Mouse (Mus musculus) MEL (cell line): ENCODE results near the gene Gm42420. TPM values are rescaled to one million over a fixed set of nuclear protein-coding genes. Genes with fewer than 3 reads are reported as not detected.

Source experiments
- DNase-seq: peaks from one replicate; pipeline ENCODE4 v3.0.0; 2011; ENCODE audit warnings: low read depth, low spot score
- H3K27ac ChIP-seq: 2 replicates; pipeline ENCODE4 v1.5.1; 2012; ENCODE audit warnings: low read depth, mild to moderate bottlenecking, control low read depth, low read length, moderate library complexity; ENCODE audit not compliant: control insufficient read depth
- H3K27me3 ChIP-seq, 2 experiments: fragments of 150-350 bp in 1 of 2; sonication (generic) in 1 of 2; 2 replicates each; pipeline ENCODE4 v1.6.1; 2012; ENCODE audit warnings: low read length in 2 of 2, mild to moderate bottlenecking in 2 of 2, improper control_type of control experiment in 1 of 2, moderate library complexity in 1 of 2; ENCODE audit not compliant: insufficient read depth in 2 of 2, control insufficient read depth in 1 of 2
- H3K36me3 ChIP-seq, 2 experiments: 2 replicates each; pipeline ENCODE4 v1.6.1; 2012 to 2014; ENCODE audit warnings: low read length in 2 of 2, improper control_type of control experiment in 1 of 2, inconsistent platforms in 1 of 2, mild to moderate bottlenecking in 1 of 2; ENCODE audit not compliant: insufficient read depth in 2 of 2, control insufficient read depth in 1 of 2
- H3K4me1 ChIP-seq, 2 experiments: fragments of 150-350 bp in 1 of 2; sonication (generic) in 1 of 2; 2 replicates each; pipeline ENCODE4 v1.6.1; 2012; ENCODE audit warnings: low read length in 2 of 2, improper control_type of control experiment in 1 of 2, mild to moderate bottlenecking in 1 of 2; ENCODE audit not compliant: insufficient read depth in 2 of 2, control insufficient read depth in 1 of 2
- H3K4me3 ChIP-seq, 2 experiments: fragments of 150-350 bp in 1 of 2; sonication (generic) in 1 of 2; 2 replicates each; pipeline ENCODE4 v1.5.1; 2012; ENCODE audit warnings: low read depth in 2 of 2, low read length in 2 of 2, mild to moderate bottlenecking in 2 of 2, moderate library complexity in 2 of 2, control low read depth in 1 of 2, improper control_type of control experiment in 1 of 2; ENCODE audit not compliant: control insufficient read depth in 1 of 2, insufficient read depth in 1 of 2
- H3K79me2 ChIP-seq: 2 replicates; pipeline ENCODE4 v1.6.1; 2012; ENCODE audit warnings: mild to moderate bottlenecking, low read length, moderate library complexity; ENCODE audit not compliant: control insufficient read depth, poor library complexity, insufficient read depth
- H3K9ac ChIP-seq: 2 replicates; pipeline ENCODE4 v1.6.1; 2012; ENCODE audit warnings: low read depth, mild to moderate bottlenecking, control low read depth, low read length, moderate library complexity; ENCODE audit not compliant: control insufficient read depth, poor library complexity, severe bottlenecking
- H3K9me3 ChIP-seq: fragments of 150-350 bp; sonication (generic); replicated peaks from 2 replicates; pipeline ENCODE4 v1.6.1; 2012; ENCODE audit warnings: mild to moderate bottlenecking, low read length, improper control_type of control experiment, moderate library complexity; ENCODE audit not compliant: insufficient read depth
- BHLHE40 ChIP-seq: IDR thresholded peaks from 2 replicates; pipeline ENCODE4 v1.6.1; 2012; ENCODE audit warnings: low read depth, mild to moderate bottlenecking, inconsistent platforms, low read length, improper control_type of control experiment, borderline replicate concordance
- CTCF ChIP-seq, 3 experiments: IDR thresholded peaks in 2 of 3; conservative IDR thresholded peaks in 1 of 3; 2 replicates each; pipeline ENCODE4 v1.5.1; 2011 to 2012; ENCODE audit warnings: low read length in 3 of 3, low read depth in 2 of 3, mild to moderate bottlenecking in 2 of 3, improper control_type of control experiment in 1 of 3, inconsistent platforms in 1 of 3, mixed read lengths in 1 of 3, moderate library complexity in 1 of 3; ENCODE audit not compliant: control insufficient read depth in 1 of 3, insufficient read depth in 1 of 3, poor library complexity in 1 of 3, severe bottlenecking in 1 of 3
- E2F4 ChIP-seq: IDR thresholded peaks from 2 replicates; pipeline ENCODE4 v1.6.1; 2011; ENCODE audit warnings: low read depth, low read length, improper control_type of control experiment, borderline replicate concordance
- ELF1 ChIP-seq: IDR thresholded peaks from 2 replicates; pipeline ENCODE4 v1.6.1; 2014; ENCODE audit warnings: low read depth, mild to moderate bottlenecking, inconsistent platforms, low read length, improper control_type of control experiment, moderate library complexity
- HCFC1 ChIP-seq: IDR thresholded peaks from 2 replicates; pipeline ENCODE4 v1.6.1; 2012; ENCODE audit warnings: low read depth, mild to moderate bottlenecking, inconsistent platforms, low read length, improper control_type of control experiment, moderate library complexity
- KAT2A ChIP-seq: conservative IDR thresholded peaks from 2 replicates; pipeline ENCODE4 v1.6.1; 2012; ENCODE audit warnings: low read depth, low read length, improper control_type of control experiment, inconsistent platforms
- MAX ChIP-seq: IDR thresholded peaks from 2 replicates; pipeline ENCODE4 v1.6.1; 2011; ENCODE audit warnings: low read length, improper control_type of control experiment
- MAZ ChIP-seq: IDR thresholded peaks from 2 replicates; pipeline ENCODE4 v1.6.1; 2012; ENCODE audit warnings: low read depth, mild to moderate bottlenecking, inconsistent platforms, low read length, improper control_type of control experiment
- MXI1 ChIP-seq: IDR thresholded peaks from 2 replicates; pipeline ENCODE4 v1.6.1; 2011; ENCODE audit warnings: mild to moderate bottlenecking, low read depth, low read length, improper control_type of control experiment
- MYC ChIP-seq: IDR thresholded peaks from 2 replicates; pipeline ENCODE4 v1.6.1; 2011; ENCODE audit warnings: low read depth, mild to moderate bottlenecking, low read length, improper control_type of control experiment, moderate library complexity
- NELFE ChIP-seq: IDR thresholded peaks from 2 replicates; pipeline ENCODE4 v1.6.1; 2011; ENCODE audit warnings: low read depth, low read length, improper control_type of control experiment
- POLR2A ChIP-seq, 2 experiments: IDR thresholded peaks; 2 replicates each; pipeline ENCODE4 v1.6.1; 2011 to 2012; ENCODE audit warnings: low read length in 2 of 2, mild to moderate bottlenecking in 2 of 2, control low read depth in 1 of 2, improper control_type of control experiment in 1 of 2, low read depth in 1 of 2, moderate library complexity in 1 of 2; ENCODE audit not compliant: control insufficient read depth in 1 of 2, insufficient read depth in 1 of 2, poor library complexity in 1 of 2
- POLR2AphosphoS2 ChIP-seq: IDR thresholded peaks from 2 replicates; pipeline ENCODE4 v1.6.1; 2011; ENCODE audit warnings: low read length, improper control_type of control experiment
- RCOR1 ChIP-seq: IDR thresholded peaks from 2 replicates; pipeline ENCODE4 v1.6.1; 2012; ENCODE audit warnings: low read depth, mild to moderate bottlenecking, inconsistent platforms, low read length, improper control_type of control experiment
- SIN3A ChIP-seq: IDR thresholded peaks from 2 replicates; pipeline ENCODE4 v1.6.1; 2012; ENCODE audit warnings: low read length, improper control_type of control experiment, inconsistent platforms
- SMC3 ChIP-seq: IDR thresholded peaks from 2 replicates; pipeline ENCODE4 v1.6.1; 2011; ENCODE audit warnings: low read depth, low read length, improper control_type of control experiment
- TBP ChIP-seq: IDR thresholded peaks from 2 replicates; pipeline ENCODE4 v1.8.0; 2011; ENCODE audit warnings: low read depth, low read length, improper control_type of control experiment
- TCF12 ChIP-seq: IDR thresholded peaks from 2 replicates; pipeline ENCODE4 v1.6.1; 2014; ENCODE audit warnings: low read depth, mild to moderate bottlenecking, inconsistent platforms, low read length, improper control_type of control experiment, moderate library complexity
- UBTF ChIP-seq: IDR thresholded peaks from 2 replicates; pipeline ENCODE4 v1.6.1; 2012; ENCODE audit warnings: low read depth, mild to moderate bottlenecking, inconsistent platforms, low read length, improper control_type of control experiment, moderate library complexity, borderline replicate concordance; ENCODE audit not compliant: insufficient read depth
- ZMIZ1 ChIP-seq: IDR thresholded peaks from 2 replicates; pipeline ENCODE4 v1.6.1; 2012; ENCODE audit warnings: low read depth, mild to moderate bottlenecking, inconsistent platforms, low read length, improper control_type of control experiment, moderate library complexity
- ZNF384 ChIP-seq: IDR thresholded peaks from 2 replicates; pipeline ENCODE4 v1.6.1; 2012; ENCODE audit warnings: low read depth, mild to moderate bottlenecking, inconsistent platforms, low read length, improper control_type of control experiment
- polyA plus RNA-seq, 2 experiments: library from polyadenylated mRNA; stranded (reverse) in 1 of 2; unstranded in 1 of 2; fragments of >175 nt in 1 of 2; fragments of >200 nt in 1 of 2; gene quantifications; 2 replicates each; pipeline versions ENCODE4 v1.2.1 to v1.2.4; 2012; ENCODE audit warnings: low replicate concordance in 2 of 2, low read depth in 1 of 2; ENCODE audit not compliant: insufficient read length in 2 of 2, insufficient read depth in 1 of 2, missing spikeins in 1 of 2
- total RNA-seq: library from RNA; depleted of rRNA; stranded (reverse); fragments of 300-350 nt; gene quantifications from 2 replicates; pipeline ENCODE4 v1.2.3, GENCODE M21; 2012

Gene Gm42420
- total and polyA plus RNA-seq, 3 experiments: 1.5 to 1.9 TPM; not detected in 1

- no peaks in the 10 kb centered on the region for H3K9me3 ChIP-seq
- peak within 1 kb of the TSS; percentile 65 for H3K27ac ChIP-seq
- H3K4me3 ChIP-seq: peak within 1 kb of the TSS; percentile 81 to 96
- peak; percentile 84; the same call in 1 of the 2 replicates for TF ChIP-seq UBTF
- peak; percentile 52 for TF ChIP-seq TCF12
- TF ChIP-seq POLR2A (IDR thresholded peaks at IDR 0.05; ENCODE audit: control insufficient read depth in 1 of 2, insufficient read depth in 1 of 2, low read depth in 1 of 2, low read length in 2 of 2, poor library complexity in 1 of 2): peak; percentile 56 to 86; a peak in 3 of 4 replicates
- peak; percentile 84 for TF ChIP-seq NELFE
- TF ChIP-seq HCFC1: peak; percentile 83
- peak in 2 of 3 experiments; percentile 33 to 52; a peak in 4 of 6 replicates for TF ChIP-seq CTCF (IDR thresholded peaks at IDR 0.05 in 2 of 3, conservative IDR thresholded peaks at IDR 0.05 in 1 of 3; ENCODE audit: control insufficient read depth in 1 of 3, insufficient read depth in 1 of 3, low read depth in 2 of 3, low read length in 3 of 3, poor library complexity in 1 of 3, severe bottlenecking in 1 of 3)
- TF ChIP-seq MXI1: peak; percentile 55; the same call in 1 of the 2 replicates
- TF ChIP-seq E2F4: no peak
- TF ChIP-seq ELF1: peak; percentile 93
- TF ChIP-seq SIN3A: peak; percentile 92
- no peak for TF ChIP-seq MAZ
- TF ChIP-seq RCOR1: no peak
- TF ChIP-seq TBP: peak; percentile 80
- 0 out of 2 replicates have a peak, but pooled peaks have one; percentile 20 for TF ChIP-seq MAX
- no peak; the same call in 1 of the 2 replicates for TF ChIP-seq ZMIZ1
- TF ChIP-seq, all 39 proteins: peak for 11
- Histone ChIP-seq H3K36me3 (peaks cover 0 to 8% of the 10 kb centered on the region in 2 experiments; a peak in 2 of 4 replicates), H3K27me3 (no peaks in the 10 kb centered on the region), H3K79me2 (peaks cover 5% of the 10 kb centered on the region; the same call in 1 of the 2 replicates), H3K9ac (peak within 1 kb of the TSS; percentile 94), H3K4me1 (peaks cover 4 to 8% of the 10 kb centered on the region in 2 experiments; a peak in 3 of 4 replicates)
- peak; percentile 90 for DNase-seq
These were observed 11.6 kb upstream of the Gm42420 start, which contains the start of gene Adck2 for GRCm38 (mm10) chr6:39573791-39574554. Gene Adck2, plus strand, starts transcription at chr6:39573873.

GRCm38 (mm10) chr6:39574555-39574869 lies 11.0 kb upstream of the Gm42420 start:
- Histone ChIP-seq H3K27me3 (no peaks in the 10 kb centered on the region), H3K79me2 (peaks cover 5% of the 10 kb centered on the region; the same call in 1 of the 2 replicates), H3K9me3 (no peaks in the 10 kb centered on the region), H3K4me3 (peak overlapping the region; percentile 81 to 96), H3K4me1 (peaks cover 4 to 8% of the 10 kb centered on the region in 2 experiments; a peak in 3 of 4 replicates), H3K36me3 (peaks cover 0 to 8% of the 10 kb centered on the region in 2 experiments; a peak in 2 of 4 replicates)
- no peak for DNase-seq
- TF ChIP-seq SMC3 (no peak), POLR2AphosphoS2 (no peak), KAT2A (no peak), ZNF384 (no peak), MYC (no peak), BHLHE40 (no peak)
- TF ChIP-seq, all 39 proteins: peak for 0
- H3K9ac ChIP-seq: peak overlapping the region; percentile 94
- H3K27ac ChIP-seq: no peak overlapping the region; the same call in 1 of the 2 replicates
